Mouse (Mus musculus) C2C12 (cell line): ENCODE measurements around the gene Vps13d. TPM values are rescaled to one million over a fixed set of nuclear protein-coding genes. Genes with fewer than 3 reads are reported as not detected.

ENCODE experiments used
- H3K27me3 ChIP-seq: one replicate; pipeline ENCODE4 v1.6.1; 2011; ENCODE audit not compliant: control insufficient read depth, insufficient read depth, insufficient read length
- H3K36me3 ChIP-seq: one replicate; pipeline ENCODE4 v1.6.1; 2011; ENCODE audit not compliant: control insufficient read depth, insufficient read depth
- H3K4me3 ChIP-seq: one replicate; pipeline ENCODE4 v1.5.1; 2011; ENCODE audit warnings: mild to moderate bottlenecking, control low read depth; ENCODE audit not compliant: poor library complexity, insufficient read depth, severe bottlenecking
- H3K79me2 ChIP-seq: one replicate; pipeline ENCODE4 v1.6.1; 2011; ENCODE audit not compliant: control insufficient read depth, insufficient read depth
- H3K79me3 ChIP-seq: one replicate; pipeline ENCODE4 v1.6.1; 2011; ENCODE audit warnings: low read depth, control low read depth
- H3ac ChIP-seq: one replicate; pipeline ENCODE3; 2011; ENCODE audit warnings: low read depth; ENCODE audit not compliant: control insufficient read depth, insufficient read length
- CEBPB ChIP-seq: IDR thresholded peaks from one replicate; pipeline ENCODE4 v1.6.1; 2011; ENCODE audit warnings: low read depth, mild to moderate bottlenecking, control low read depth, moderate library complexity
- CTCF ChIP-seq: IDR thresholded peaks from one replicate; pipeline ENCODE4 v1.5.1; 2011; ENCODE audit not compliant: control insufficient read depth, insufficient read depth, insufficient read length
- FOSL1 ChIP-seq: IDR thresholded peaks from one replicate; pipeline ENCODE4 v1.8.0; 2011; ENCODE audit warnings: mild to moderate bottlenecking, low read length; ENCODE audit not compliant: poor library complexity, insufficient read depth, severe bottlenecking
- MAX ChIP-seq: IDR thresholded peaks from one replicate; pipeline ENCODE4 v1.6.1; 2011; ENCODE audit warnings: mild to moderate bottlenecking, control low read depth
- MYOD1 ChIP-seq: IDR thresholded peaks from one replicate; pipeline ENCODE4 v1.6.1; 2011; ENCODE audit warnings: low read depth; ENCODE audit not compliant: control insufficient read depth, insufficient read length
- MYOG ChIP-seq: IDR thresholded peaks from one replicate; pipeline ENCODE4 v1.6.1; 2011; ENCODE audit not compliant: control insufficient read depth, insufficient read length; ENCODE audit errors: extremely low read depth
- USF1 ChIP-seq: IDR thresholded peaks from one replicate; pipeline ENCODE4 v1.6.1; 2011; ENCODE audit warnings: low read depth, mild to moderate bottlenecking, control low read depth, moderate library complexity
- polyA plus RNA-seq: library from polyadenylated mRNA; unstranded; fragments of >200 nt; fragmentation: generic; extraction: Trizol; gene quantifications from one replicate; pipeline ENCODE4 v1.2.1, GENCODE M21; 2012; ENCODE audit warnings: missing spikeins

Gene Vps13d
- polyA plus RNA-seq, 1 experiment: 6.0 TPM

DNA sequence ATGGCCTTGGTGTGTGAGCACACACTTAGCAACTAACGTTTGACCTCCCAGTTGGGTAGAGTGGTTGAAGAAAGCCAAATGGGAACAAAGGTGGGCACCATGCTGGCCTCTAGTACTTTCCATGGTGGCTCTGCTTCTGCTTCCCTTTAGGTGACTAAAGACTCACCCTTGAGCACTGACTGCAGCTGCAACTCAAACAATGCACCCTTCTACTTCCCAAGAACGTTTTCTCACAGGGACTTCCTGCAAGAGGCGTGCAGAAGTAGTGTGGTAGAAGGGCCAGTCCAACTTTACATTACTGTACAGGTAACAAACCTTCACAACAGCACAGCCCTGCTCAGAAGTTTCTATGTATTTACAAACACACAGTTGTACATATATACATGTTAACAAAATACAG is 220.3 kb downstream of the Vps13d start:
- Histone ChIP-seq H3K36me3 (no peaks in the 10 kb centered on the region), H3K27me3 (no peaks in the 10 kb centered on the region), H3K4me3 (no peak overlapping the region), H3K79me3 (no peaks in the 10 kb centered on the region), H3K79me2 (no peaks in the 10 kb centered on the region), H3ac (no peak overlapping the region)
- TF ChIP-seq FOSL1: no peak
- no peak for TF ChIP-seq CEBPB
- TF ChIP-seq MAX: no peak
- TF ChIP-seq MYOD1: no peak
- TF ChIP-seq MYOG: no peak
- TF ChIP-seq USF1: no peak
- no peak for TF ChIP-seq CTCF

DNA sequence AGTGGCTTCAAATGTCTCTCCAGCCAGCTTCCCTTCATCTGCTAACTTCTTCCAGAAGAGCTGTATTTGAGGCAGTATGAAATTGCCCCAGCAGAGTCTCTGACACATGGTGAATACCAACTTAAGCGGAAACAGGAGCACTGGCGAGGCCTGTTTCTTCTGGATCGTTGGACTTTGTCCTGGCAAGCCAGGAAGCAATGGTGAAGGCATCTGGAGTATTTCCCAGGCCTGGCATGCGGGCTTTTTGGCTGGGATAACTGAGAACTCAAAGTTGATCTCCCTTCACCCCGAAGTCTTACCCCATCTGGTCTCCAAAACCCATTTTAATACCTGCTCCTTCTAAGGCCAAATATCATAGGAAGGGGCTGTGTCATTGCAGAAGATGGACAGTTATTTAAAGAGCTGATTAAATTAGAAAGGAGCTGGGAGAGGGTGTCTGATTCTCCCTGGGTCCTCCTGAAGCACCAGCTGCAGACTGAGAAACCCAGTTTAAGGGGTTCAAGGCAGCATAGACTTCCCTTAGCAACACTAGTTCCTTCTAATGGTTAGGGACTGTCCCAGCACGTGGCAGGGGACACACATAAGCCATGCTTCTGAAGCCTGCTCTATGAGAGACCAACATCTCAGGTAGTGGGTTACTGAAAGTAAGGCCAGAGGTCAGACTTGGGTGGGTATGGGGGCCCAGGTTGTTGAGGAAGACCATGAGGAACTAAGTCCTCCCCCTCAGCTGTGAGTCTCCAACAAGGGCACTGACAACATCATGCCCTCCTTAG is 221.7 kb downstream of the Vps13d start:
- no peaks in the 10 kb centered on the region for H3K79me3 ChIP-seq
- no peaks in the 10 kb centered on the region for H3K36me3 ChIP-seq
- no peak overlapping the region for H3ac ChIP-seq
- no peak for TF ChIP-seq FOSL1
- no peak for TF ChIP-seq CEBPB
- no peak for TF ChIP-seq MYOG
- no peak for TF ChIP-seq CTCF
- TF ChIP-seq USF1: no peak
- TF ChIP-seq MYOD1: no peak
- no peak for TF ChIP-seq MAX
- H3K4me3 ChIP-seq: no peak overlapping the region
- H3K27me3 ChIP-seq: no peaks in the 10 kb centered on the region
- no peaks in the 10 kb centered on the region for H3K79me2 ChIP-seq

DNA sequence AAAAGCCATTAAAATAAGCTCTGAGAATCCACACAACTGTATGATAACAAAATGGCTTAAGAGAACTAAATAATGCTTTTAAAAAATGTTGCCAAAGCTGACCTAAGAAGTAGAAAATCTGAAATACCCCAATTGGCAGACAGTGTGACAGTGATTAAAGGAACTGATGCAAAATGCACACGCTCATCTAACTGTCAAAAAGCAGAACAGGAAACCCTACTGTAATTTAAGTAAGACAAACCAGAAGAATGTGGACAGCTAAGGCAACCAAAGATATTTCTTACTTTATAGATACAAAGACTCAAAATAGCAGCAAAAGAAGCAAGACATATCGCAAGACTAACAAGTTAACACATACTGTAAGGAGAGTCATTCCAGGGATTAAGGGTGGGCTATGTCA is 223.8 kb downstream of the Vps13d start:
- Histone ChIP-seq H3K79me2 (no peaks in the 10 kb centered on the region), H3K27me3 (no peaks in the 10 kb centered on the region), H3K79me3 (no peaks in the 10 kb centered on the region), H3ac (no peak overlapping the region), H3K36me3 (no peaks in the 10 kb centered on the region), H3K4me3 (no peak overlapping the region)
- no peak for TF ChIP-seq FOSL1
- TF ChIP-seq USF1: no peak
- no peak for TF ChIP-seq MYOD1
- no peak for TF ChIP-seq MYOG
- no peak for TF ChIP-seq MAX
- TF ChIP-seq CTCF: no peak
- TF ChIP-seq CEBPB: no peak

DNA sequence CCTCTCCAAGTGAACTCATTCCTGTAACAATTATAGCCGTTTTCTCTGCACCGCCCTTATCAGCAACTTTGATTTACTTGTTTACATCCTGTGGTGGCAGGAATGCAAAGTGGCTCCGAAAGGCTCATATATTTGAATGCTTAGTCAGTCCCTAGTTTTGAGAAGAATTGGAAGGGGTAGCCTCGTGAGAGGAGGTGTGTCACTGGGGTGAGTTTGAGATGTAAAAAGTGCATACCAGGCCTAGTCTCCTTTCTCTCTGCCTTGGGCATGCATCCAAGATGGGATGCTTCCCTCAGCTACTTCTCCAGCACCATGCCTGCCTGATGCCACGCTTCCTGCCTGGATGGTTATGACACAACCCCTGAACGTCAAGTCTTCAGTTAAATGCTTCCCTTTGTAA is 225.8 kb downstream of the Vps13d start:
- Histone ChIP-seq H3K79me3 (no peaks in the 10 kb centered on the region), H3K4me3 (no peak overlapping the region)

DNA sequence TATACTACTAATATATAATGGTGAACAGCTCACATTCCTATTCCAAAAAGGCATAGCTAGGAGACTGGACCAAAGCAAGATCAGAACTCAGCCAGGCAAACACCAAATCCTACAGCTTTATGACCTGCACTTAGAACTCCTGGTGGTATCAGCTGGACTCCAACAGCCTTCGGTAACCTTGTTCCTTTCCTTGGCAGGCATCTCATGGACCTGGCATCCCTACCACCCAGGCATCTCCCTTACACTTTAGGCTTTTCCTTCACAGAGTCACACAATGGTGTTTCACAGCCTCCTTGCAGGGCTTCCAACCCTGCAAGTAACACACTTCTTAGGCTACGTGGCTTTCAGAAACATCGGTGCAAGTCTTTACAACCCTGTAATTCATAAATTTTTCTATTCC is 226.4 kb downstream of the Vps13d start:
- H3K79me2 ChIP-seq: no peaks in the 10 kb centered on the region
- H3K36me3 ChIP-seq: no peaks in the 10 kb centered on the region
- no peaks in the 10 kb centered on the region for H3K79me3 ChIP-seq
- TF ChIP-seq FOSL1: no peak
- no peak for TF ChIP-seq MYOG
- no peak for TF ChIP-seq CEBPB
- TF ChIP-seq USF1: no peak
- no peak for TF ChIP-seq MAX
- TF ChIP-seq CTCF: no peak
- no peak for TF ChIP-seq MYOD1
- no peak overlapping the region for H3ac ChIP-seq
- H3K4me3 ChIP-seq: no peak overlapping the region
- H3K27me3 ChIP-seq: no peaks in the 10 kb centered on the region

More for the DNA sequence above, 225.8 kb downstream of the Vps13d start:
- no peak for TF ChIP-seq USF1
- Histone ChIP-seq H3K27me3 (no peaks in the 10 kb centered on the region), H3ac (no peak overlapping the region), H3K79me2 (no peaks in the 10 kb centered on the region), H3K36me3 (no peaks in the 10 kb centered on the region)

DNA sequence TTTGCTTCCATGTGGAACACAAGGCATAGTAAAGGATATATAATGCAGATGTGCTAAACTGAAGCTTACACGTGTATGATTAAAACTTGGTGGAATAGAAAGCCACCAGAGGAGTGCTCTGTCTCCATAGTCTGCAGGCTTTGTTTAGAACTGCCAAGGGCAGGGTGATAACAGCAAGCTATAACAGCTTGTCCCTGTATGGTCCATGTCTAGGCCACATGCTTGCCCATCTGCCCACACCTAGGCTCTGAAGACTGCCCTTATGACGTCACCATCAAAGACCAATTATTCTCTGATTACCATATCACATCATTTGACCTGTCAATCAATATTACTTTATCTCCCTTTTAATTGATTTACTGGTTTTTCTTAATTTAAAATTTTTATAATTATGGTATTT is 229.6 kb downstream of the Vps13d start:
- Histone ChIP-seq H3K79me3 (no peaks in the 10 kb centered on the region), H3K36me3 (no peaks in the 10 kb centered on the region), H3K4me3 (no peak overlapping the region), H3K27me3 (no peaks in the 10 kb centered on the region), H3ac (no peak overlapping the region), H3K79me2 (no peaks in the 10 kb centered on the region)
- TF ChIP-seq CEBPB: no peak
- TF ChIP-seq MYOD1: no peak
- TF ChIP-seq USF1: no peak
- TF ChIP-seq MYOG: no peak
- no peak for TF ChIP-seq CTCF
- TF ChIP-seq MAX: no peak
- TF ChIP-seq FOSL1: no peak
